Mouse (Mus musculus): ENCODE measurements around the gene Tmem230.

The Tmem230 gene

DNA sequence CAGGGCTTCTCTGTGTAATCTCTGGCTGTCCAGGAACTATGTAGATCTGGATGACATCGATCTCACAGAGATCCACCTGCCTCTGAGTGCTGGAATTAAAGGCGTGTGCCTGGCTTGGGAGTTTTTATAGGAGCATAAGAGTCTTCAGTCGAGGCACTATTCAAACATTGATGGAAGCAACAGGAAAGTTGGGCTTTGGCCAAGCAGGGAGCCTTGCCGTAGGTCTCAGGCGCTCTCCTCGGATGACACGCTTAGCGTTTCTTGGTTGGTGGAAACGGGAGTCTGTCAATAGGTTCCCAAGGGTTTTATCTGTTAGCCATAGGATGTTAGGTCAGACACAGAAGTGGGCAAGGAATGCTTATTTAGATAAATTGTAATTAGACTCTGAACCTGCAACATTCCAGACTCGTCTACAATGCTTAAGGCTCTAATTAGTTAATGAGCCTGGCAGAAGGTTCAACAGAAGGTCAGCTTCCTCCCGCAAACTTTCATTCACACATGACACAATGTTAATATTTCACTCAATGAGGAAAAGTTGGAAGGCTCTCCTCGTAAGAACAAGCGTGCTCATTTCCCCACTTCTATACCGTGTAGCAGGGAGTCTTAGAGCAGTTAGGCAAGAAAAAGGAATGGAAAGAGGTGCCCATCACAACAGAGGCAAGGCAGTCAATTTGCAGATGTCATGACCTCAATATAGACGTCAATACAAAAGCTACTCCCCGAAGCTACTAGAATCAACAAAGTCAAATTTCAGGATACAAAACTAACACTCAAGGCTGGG is 13.4 kb downstream of the Tmem230 start:
- no peak for DNase-seq (ENCODE audit: low spot score in 2 of 2)

DNA sequence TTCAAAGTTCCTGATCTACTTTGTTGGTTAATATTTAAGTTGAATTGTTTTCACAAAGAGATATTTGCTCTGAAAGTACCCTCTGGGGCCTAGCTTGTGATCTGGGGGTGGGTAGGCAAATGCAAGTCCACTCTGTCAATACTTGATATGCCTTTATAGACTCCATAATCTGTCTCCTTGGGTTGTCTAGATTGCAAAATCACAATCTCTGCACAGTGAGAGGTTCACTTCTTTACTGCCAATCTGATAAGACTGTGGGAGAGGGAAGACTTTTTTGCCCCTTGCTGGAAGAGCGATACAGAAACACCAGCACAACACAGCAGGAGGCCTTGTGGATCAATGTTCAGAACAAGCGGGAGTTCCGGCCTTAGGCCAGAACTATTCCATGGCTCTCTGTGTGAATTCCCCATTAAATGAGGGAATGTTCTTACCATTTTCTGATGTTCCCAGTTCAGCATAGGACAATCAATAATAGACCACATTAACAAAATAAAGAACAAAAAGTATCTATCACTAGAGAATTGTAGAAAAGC is 15.1 kb downstream of the Tmem230 start:
- no peak for DNase-seq (ENCODE audit: low spot score in 2 of 2)

DNA sequence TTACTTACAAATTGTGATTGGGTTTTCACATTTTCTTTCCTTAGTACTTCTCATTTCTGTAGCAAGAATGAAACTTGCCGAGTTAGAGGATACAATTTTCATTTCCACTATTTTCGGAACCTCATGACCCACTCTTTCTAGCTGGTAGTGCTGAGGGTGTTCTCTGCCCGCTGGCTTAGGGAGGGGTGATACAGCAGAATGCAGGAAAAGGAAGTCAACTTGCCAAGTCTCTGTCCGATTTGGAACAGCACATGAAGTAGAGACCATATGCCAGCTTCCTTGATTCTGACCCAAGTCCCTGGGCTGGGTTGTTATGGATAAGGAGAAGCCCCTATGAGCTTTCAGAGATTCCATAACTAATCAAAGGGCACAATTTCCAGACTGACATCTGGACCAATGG is 23.2 kb downstream of the Tmem230 start:
- DNase-seq (ENCODE audit: low spot score in 2 of 2), result no peak

DNA sequence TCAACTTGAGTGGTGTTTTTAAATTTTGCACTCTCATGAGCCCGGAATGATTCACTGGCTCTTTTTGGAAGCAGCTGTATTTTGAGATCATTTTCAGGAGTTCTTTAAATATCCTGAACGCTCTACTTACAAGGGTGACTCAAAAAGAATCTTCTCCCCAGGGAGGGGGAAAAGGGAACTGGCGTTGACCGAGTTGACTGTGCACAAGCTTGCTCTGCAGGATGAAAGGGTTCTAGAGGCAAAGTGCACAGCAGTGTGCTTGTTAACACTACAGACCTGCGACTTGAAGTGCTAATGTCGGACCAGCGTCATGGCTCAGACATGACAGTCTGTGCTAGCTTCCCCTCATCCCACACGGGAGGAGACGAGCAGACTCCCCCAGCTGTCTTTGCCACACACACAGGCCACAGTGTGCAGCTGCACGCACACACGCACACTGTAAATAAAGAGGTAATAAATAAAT is 26.0 kb downstream of the Tmem230 start:
- no peak for DNase-seq (ENCODE audit: low spot score in 2 of 2)

DNA sequence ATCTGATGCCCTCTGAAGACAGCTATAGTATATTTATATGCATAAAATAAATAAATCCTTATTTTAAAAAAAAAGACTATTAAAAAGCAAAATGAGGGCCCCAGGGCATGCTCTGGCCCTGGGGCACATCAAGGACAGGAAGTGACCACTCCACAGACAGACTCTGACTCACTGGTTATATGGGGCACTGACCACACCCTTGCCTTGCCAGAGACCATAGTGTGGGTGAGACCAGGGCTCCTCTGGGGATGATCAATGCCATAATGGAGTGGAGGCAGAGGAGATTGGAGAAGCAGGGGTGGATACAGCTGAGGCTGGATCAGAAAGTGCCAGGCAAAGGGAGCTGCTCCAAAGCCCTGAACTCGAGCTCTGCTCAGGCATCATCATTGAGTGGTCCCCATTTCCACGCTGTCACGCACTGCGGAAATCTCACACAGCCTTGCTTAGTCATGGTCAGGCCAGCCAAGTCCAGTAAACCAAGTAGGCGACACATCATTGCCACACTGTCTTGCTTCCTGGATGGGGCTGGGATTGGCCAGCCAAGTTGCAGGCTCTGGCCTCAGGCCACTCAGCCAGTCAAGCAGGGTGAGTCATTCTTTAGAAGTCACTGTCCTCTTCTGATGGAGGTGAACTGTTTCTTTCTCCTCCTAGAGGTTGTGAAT is 35.5 kb downstream of the Tmem230 start:
- DNase-seq (ENCODE audit: low spot score in 2 of 2), result no peak

DNA sequence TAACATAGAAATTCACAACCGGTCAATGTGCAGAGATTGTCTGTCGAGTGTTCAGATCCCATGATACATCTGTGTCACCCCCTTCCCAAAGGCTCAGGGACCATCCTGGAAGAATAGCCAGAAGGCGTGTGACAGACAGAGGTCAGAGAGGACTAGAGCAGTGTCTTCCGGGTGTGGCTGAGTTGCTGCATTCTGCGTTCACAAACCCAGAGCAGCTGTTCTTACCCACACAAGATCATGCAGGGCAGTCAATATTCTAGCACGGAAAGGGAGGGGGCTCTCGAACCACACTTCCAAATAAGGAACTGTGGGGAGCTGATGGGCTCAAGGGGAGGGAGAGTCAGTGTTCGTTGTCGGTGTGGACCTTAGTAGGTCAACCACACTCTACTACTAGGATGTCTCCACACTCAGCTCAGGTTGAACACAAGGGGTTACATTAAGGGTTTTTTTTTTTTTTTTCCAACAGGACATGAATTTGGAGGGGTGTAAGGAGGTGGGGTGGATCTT is 36.7 kb downstream of the Tmem230 start:
- DNase-seq (ENCODE audit: low spot score in 2 of 2), result no peak

DNA sequence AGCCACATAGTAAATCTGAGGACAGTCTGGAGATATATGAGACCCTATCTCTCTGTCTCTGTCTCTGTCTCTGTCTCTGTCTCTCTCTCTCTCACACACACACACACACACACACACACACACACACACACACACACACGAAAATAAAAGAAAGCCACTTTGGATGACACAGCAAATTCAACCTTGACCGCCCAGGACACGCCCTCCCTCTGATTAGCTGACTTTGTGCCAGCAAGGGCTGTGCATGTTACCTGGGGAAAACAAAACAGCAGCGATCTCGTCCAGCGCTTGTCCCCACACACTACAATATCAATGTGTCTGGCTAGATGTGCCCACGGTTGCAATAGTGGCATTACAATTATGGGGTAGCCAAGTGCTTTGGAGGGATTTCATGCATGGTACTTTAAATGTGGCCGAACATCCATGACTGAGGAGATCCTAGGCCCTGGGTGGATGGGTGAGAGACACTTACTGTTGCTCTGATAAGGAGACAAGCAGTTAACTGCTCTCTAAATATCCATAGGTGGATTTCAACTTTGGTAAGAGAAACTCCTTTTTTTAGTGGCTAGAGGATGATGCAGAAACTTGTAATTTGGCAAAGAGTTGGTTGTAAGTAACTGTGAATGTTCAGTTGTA is 39.2 kb downstream of the Tmem230 start:
- peak in 1 of 2 experiments; percentile 19 for DNase-seq (ENCODE audit: low spot score in 2 of 2)

DNA sequence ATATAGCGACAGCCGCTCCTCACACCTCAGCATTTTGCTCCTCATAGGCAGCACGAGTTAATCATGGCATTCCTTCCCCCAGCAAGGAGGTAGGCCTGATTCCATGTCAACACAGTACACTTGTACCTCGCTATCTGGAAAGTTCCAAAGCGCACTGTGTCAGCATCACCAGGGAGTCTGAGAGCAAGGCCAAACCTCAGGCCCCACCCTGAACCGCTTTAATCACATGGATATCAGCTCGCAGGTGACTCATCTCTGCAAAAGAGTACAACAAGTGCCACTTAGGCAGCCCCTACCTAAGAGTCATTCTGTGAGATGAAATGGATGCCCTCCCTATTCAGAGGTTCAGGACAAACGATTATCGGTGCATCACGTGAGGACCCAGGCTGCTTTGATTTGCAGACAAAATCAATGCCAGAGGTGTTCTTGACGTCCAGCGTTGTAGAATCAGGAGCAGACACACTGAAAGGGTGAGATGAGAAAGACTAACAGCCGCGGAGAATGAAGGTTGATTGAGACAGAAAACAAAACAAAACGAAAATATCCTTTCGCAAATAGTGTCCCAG is 41.2 kb downstream of the Tmem230 start:
- DNase-seq (ENCODE audit: low spot score in 2 of 2), result no peak

DNA sequence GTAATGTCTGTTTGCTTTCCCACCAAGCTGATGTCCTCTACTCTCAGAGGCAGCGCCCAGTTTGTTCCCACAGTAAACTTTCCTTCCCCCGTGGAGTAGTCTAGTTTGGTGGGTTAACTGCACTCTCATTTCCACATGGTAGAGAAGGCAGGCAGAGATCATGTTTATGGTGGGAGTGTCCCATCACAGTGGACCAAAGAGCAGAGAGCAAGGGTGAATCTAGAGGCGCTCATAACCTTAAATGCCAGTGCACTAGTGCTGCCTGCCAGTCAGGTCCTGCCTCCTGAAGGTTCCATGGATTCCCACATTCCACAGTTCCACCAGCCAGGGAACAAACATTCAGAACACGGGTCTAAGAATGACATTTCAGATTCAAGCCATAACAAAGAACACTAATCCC is 42.1 kb downstream of the Tmem230 start:
- DNase-seq (ENCODE audit: low spot score in 2 of 2), result no peak

DNA sequence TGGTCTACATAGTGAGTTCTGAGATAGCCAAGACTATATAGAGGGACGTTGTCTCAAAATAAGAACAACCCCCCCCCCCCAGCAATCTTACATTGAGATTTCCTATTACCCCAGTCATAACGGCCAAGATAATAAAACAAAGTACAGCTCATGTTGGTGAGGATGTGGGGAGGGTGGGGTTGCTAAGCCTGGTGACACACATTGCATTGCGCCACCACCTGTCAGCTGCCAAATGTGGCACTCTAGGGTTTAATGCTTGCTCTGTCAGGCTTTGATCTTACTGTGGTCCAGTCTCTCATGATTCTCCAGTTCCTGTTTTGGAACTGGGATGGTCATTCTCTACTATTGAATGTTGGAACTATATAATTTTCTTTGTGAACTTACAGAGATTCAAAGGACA is 43.8 kb downstream of the Tmem230 start:
- DNase-seq (ENCODE audit: low spot score in 2 of 2), result no peak

DNA sequence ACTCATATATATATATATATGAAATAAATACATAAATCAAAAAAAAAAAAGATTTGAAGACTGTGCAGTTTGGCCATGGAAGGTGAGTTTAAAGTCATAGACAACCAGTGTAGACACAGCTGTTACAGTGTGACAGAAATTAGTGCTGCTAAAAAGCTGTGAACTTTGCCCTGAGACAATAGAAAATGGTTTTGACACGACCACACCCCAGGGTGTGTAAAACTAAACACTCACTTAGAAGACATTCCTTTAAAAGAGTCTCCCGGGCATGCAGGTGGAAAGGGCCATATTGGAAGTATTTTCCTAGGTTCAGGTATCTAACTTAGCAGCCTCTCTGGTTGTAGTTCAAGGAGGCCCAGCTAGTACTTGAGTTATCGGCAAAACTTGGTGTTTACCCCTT is 44.4 kb downstream of the Tmem230 start:
- no peak for DNase-seq (ENCODE audit: low spot score in 2 of 2)

DNA sequence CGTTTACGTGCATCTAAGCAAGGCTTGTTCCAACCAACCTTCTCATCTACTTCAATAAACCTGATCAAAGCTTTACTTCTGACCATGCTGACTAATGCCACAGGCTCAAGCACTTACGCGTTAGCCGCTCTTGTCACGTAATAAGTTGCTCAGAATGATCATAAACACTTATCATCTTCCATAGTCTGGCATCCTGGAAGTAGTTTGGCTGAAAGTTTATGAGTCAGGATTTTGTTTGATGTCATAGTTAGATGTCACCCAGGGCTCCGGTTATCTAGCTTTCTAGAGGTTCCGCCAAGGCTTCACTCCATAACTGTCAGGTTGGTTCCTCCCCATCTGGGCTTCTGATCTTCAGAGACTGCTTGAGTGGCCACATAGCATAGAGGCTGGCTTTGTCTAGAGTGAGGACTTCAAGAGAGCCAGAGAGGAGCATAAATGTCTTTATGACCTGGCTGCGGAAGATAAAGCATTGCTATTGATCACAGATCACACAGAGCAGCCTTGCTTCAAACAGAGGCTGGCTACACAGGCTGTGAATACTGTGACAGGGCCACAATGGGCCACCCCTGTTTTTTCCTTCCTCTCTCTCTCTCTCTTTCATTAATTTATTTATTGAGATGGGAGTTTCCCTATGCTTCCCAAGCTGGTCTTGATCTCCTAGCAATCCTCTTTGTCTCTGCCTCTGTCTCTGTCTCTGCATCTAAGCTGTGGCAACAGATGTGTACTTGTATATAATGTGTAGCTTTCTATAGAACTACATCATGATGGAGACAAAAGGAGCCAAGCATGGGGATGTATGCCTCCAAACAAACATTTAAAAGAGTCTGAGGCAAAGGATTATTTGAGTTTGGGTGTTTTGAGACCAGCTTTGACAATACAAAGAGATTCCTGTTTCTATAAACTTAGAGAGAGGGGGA is 49.3 kb downstream of the Tmem230 start:
- DNase-seq (ENCODE audit: low spot score in 2 of 2), result no peak

DNA sequence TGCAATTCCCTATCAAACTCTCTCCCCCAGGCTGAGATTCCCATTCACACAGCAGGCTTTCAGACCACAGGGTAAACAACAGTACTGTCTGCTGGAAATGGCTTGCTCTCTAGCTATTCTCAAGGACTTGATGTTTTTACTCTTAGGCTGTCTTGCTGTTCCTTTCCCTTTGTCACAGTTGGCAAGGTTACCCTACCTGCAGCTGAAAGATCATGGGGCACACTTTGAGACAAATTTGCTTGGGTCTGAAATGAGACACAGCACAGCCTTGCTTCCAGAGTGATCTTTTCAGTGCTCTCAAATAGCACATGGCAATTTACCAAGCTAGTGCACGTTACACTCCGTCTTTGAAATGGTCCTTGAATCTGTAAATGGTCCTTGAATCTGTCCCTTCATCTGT is 52.0 kb downstream of the Tmem230 start:
- no peak for DNase-seq (ENCODE audit: low spot score in 2 of 2)

DNA sequence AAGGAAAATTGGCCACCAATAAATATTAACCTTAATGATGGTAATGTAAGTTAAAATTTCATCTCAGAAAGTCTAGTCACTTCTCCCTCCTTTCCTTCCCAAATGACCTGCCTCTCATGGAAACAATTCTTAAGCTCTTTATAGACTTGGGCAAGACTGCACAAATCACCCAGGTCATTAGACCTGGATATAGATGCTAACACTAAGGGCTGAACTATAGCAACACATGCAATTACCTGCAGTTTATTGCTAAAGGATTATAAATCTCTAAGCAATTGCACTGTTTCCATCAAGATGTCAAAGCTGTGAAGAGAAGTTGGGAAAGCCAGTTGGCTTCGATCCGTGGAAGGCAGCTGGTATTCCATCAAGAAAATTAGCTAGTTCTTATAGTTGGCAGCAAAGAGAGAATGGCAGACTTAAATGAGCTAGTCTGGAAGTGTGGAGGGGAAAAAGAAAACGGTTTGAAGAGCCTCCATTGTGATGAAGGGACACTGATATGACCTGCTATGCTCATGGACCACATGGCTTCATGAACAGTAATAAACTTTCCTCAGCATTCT is 56.9 kb downstream of the Tmem230 start:
- DNase-seq (ENCODE audit: low spot score in 2 of 2), result no peak
